Mouse (Mus musculus) intestine, embryonic 16.5 days (tissue): ENCODE data around the gene Anapc16. TPM values are rescaled to one million over a fixed set of nuclear protein-coding genes. Genes with fewer than 3 reads are reported as not detected.

Source experiments
- ATAC-seq: fragments of 200-750 bp; cut with Nextera tagmentation; 2 replicates; pipeline ENCODE4 v1.8.0; 2017; ENCODE audit warnings: moderate TSS enrichment, moderate library complexity
- H3K27ac ChIP-seq: fragments of 300-500 bp; sonication (generic); 2 replicates; pipeline ENCODE4 v1.5.1; 2014; ENCODE audit warnings: mild to moderate bottlenecking, low read length
- H3K27me3 ChIP-seq: fragments of 300-500 bp; sonication (generic); replicated peaks from 2 replicates; pipeline ENCODE4 v1.6.1; 2014; ENCODE audit warnings: low read length, control low read depth, mixed read lengths; ENCODE audit not compliant: control insufficient read depth, insufficient read depth
- H3K36me3 ChIP-seq: fragments of 300-500 bp; sonication (generic); 2 replicates; pipeline ENCODE4 v1.6.1; 2014; ENCODE audit warnings: low read length, control low read depth; ENCODE audit not compliant: control insufficient read depth, insufficient read depth
- H3K4me1 ChIP-seq: fragments of 300-500 bp; sonication (generic); 2 replicates; pipeline ENCODE4 v1.6.1; 2014; ENCODE audit warnings: low read length, control low read depth, mixed read lengths; ENCODE audit not compliant: control insufficient read depth, insufficient read depth
- H3K4me2 ChIP-seq: fragments of 300-500 bp; sonication (generic); 2 replicates; pipeline ENCODE4 v1.6.1; 2014; ENCODE audit warnings: low read depth, low read length, control low read depth
- H3K4me3 ChIP-seq: fragments of 300-500 bp; sonication (generic); 2 replicates; pipeline ENCODE4 v1.5.1; 2014; ENCODE audit warnings: mild to moderate bottlenecking, low read length
- H3K9ac ChIP-seq: fragments of 300-500 bp; sonication (generic); 2 replicates; pipeline ENCODE4 v1.6.1; 2014; ENCODE audit warnings: low read depth, low read length
- H3K9me3 ChIP-seq: fragments of 300-500 bp; sonication (generic); 2 replicates; pipeline ENCODE4 v1.6.1; 2016; ENCODE audit warnings: low read length, control low read depth; ENCODE audit not compliant: control insufficient read depth
- WGBS: fragments of 180-500 bp; shearing (Covaris S2); extraction: QIAGEN DNeasy Blood & Tissue Kit; methylation state at CpG from one replicate; pipeline ENCODE4 v1.1.7; 2014; 5-methylcytosine and 5-hydroxymethylcytosine counted together
- polyA plus RNA-seq: library from polyadenylated mRNA; unstranded; fragments of >200 nt; fragmentation: Nextera tagmentation; extraction: Ambion mirVana; gene quantifications from 2 replicates; pipeline ENCODE4 v1.2.1, GENCODE M21; 2015

Anapc16 gene
- polyA plus RNA-seq, 1 experiment from 2014 or later: 97.8 TPM

GRCm38 (mm10) chr10:59970450-59971062 lies 32.4 kb downstream of the Anapc16 start:
- peak overlapping the region; percentile 88 for H3K4me2 ChIP-seq
- H3K27ac ChIP-seq: peak overlapping the region; percentile 92
- no peaks in the 10 kb centered on the region for H3K27me3 ChIP-seq
- WGBS: 28% methylated on average over 6 of the region's 6 CpGs
- peaks cover 43% of the 10 kb centered on the region for H3K4me1 ChIP-seq
- H3K9ac ChIP-seq: peak overlapping the region; percentile 83
- no peaks in the 10 kb centered on the region for H3K9me3 ChIP-seq
- ATAC-seq: no peak
- no peaks in the 10 kb centered on the region for H3K36me3 ChIP-seq
- H3K4me3 ChIP-seq: peak overlapping the region; percentile 57

GRCm38 (mm10) chr10:59969821-59970449 lies 33.0 kb downstream of the Anapc16 start:
- H3K27me3 ChIP-seq: no peaks in the 10 kb centered on the region
- WGBS: 2% methylated on average over 25 of the region's 25 CpGs
- no peaks in the 10 kb centered on the region for H3K9me3 ChIP-seq
- peak overlapping the region; percentile 57 for H3K4me3 ChIP-seq
- peak; percentile 67 for ATAC-seq
- H3K4me2 ChIP-seq: peak overlapping the region; percentile 88
- H3K9ac ChIP-seq: peak overlapping the region; percentile 83
- peak overlapping the region; percentile 92 for H3K27ac ChIP-seq
- H3K4me1 ChIP-seq: peaks cover 49% of the 10 kb centered on the region
- H3K36me3 ChIP-seq: no peaks in the 10 kb centered on the region

GRCm38 (mm10) chr10:59967309-59967942 lies 35.5 kb downstream of the Anapc16 start:
- Histone ChIP-seq H3K4me1 (peaks cover 44% of the 10 kb centered on the region), H3K36me3 (no peaks in the 10 kb centered on the region), H3K27ac (no peak overlapping the region), H3K9ac (no peak overlapping the region), H3K4me2 (no peak overlapping the region), H3K4me3 (no peak overlapping the region), H3K9me3 (no peaks in the 10 kb centered on the region), H3K27me3 (no peaks in the 10 kb centered on the region)
- no peak for ATAC-seq
- 76% methylated on average over 6 of the region's 6 CpGs for WGBS

- no peak overlapping the region for H3K4me3 ChIP-seq
- no peaks in the 10 kb centered on the region for H3K27me3 ChIP-seq
- H3K4me2 ChIP-seq: no peak overlapping the region
- peaks cover 42% of the 10 kb centered on the region for H3K4me1 ChIP-seq
- H3K36me3 ChIP-seq: no peaks in the 10 kb centered on the region
- no peak overlapping the region for H3K27ac ChIP-seq
- H3K9me3 ChIP-seq: no peaks in the 10 kb centered on the region
- H3K9ac ChIP-seq: no peak overlapping the region
- whole genome bisulfite sequencing: 93% methylated on average over 6 of the region's 6 CpGs
- ATAC-seq: no peak
These were observed 36.2 kb downstream of the Anapc16 start for GRCm38 (mm10) chr10:59966743-59967142.

- no peaks in the 10 kb centered on the region for H3K36me3 ChIP-seq
- no peak for ATAC-seq
- no peak overlapping the region for H3K9ac ChIP-seq
- no peaks in the 10 kb centered on the region for H3K27me3 ChIP-seq
- H3K4me2 ChIP-seq: no peak overlapping the region
- no peak overlapping the region; the same call in 1 of the 2 replicates for H3K27ac ChIP-seq
- 73% methylated on average over 8 of the region's 8 CpGs for WGBS
- H3K4me1 ChIP-seq: peaks cover 36% of the 10 kb centered on the region
- H3K9me3 ChIP-seq: no peaks in the 10 kb centered on the region
- H3K4me3 ChIP-seq: no peak overlapping the region
These were observed 37.1 kb downstream of the Anapc16 start for GRCm38 (mm10) chr10:59965788-59966187.

GRCm38 (mm10) chr10:59965362-59965695 lies 37.6 kb downstream of the Anapc16 start:
- ATAC-seq: no peak
- 27% methylated on average over 9 of the region's 9 CpGs for WGBS

GRCm38 (mm10) chr10:59964504-59965361 lies 38.2 kb downstream of the Anapc16 start:
- H3K9ac ChIP-seq: peak overlapping the region; percentile 41
- no peak overlapping the region for H3K4me3 ChIP-seq
- 11% methylated on average over 18 of the region's 23 CpGs for WGBS

More at GRCm38 (mm10) chr10:59965362-59965695, 37.6 kb downstream of the Anapc16 start:
- Histone ChIP-seq H3K9me3 (no peaks in the 10 kb centered on the region), H3K27ac (peak overlapping the region; percentile 56), H3K36me3 (no peaks in the 10 kb centered on the region), H3K9ac (peak overlapping the region; percentile 41), H3K4me1 (peaks cover 31% of the 10 kb centered on the region), H3K4me2 (no peak overlapping the region; the same call in 1 of the 2 replicates), H3K4me3 (no peak overlapping the region), H3K27me3 (no peaks in the 10 kb centered on the region)

GRCm38 (mm10) chr10:59963609-59964008 lies 39.3 kb downstream of the Anapc16 start:
- no peaks in the 10 kb centered on the region for H3K9me3 ChIP-seq
- no peaks in the 10 kb centered on the region for H3K36me3 ChIP-seq
- no peaks in the 10 kb centered on the region for H3K27me3 ChIP-seq
- no peak overlapping the region for H3K9ac ChIP-seq
- H3K4me1 ChIP-seq: peaks cover 25% of the 10 kb centered on the region
- H3K4me3 ChIP-seq: no peak overlapping the region
- no peak overlapping the region for H3K4me2 ChIP-seq
- WGBS: 67% methylated on average over 2 of the region's 2 CpGs
- H3K27ac ChIP-seq: peak overlapping the region; percentile 20
- ATAC-seq: peak; percentile 34

More at GRCm38 (mm10) chr10:59964504-59965361, 38.2 kb downstream of the Anapc16 start:
- H3K36me3 ChIP-seq: no peaks in the 10 kb centered on the region
- peak overlapping the region; percentile 56 for H3K27ac ChIP-seq
- peak; percentile 62 for ATAC-seq
- H3K9me3 ChIP-seq: no peaks in the 10 kb centered on the region
- no peaks in the 10 kb centered on the region for H3K27me3 ChIP-seq
- peak overlapping the region; percentile 42 for H3K4me2 ChIP-seq
- H3K4me1 ChIP-seq: peaks cover 25% of the 10 kb centered on the region

- Histone ChIP-seq H3K4me2 (no peak overlapping the region), H3K9me3 (no peaks in the 10 kb centered on the region), H3K36me3 (no peaks in the 10 kb centered on the region), H3K9ac (no peak overlapping the region), H3K4me3 (no peak overlapping the region), H3K4me1 (peaks cover 20% of the 10 kb centered on the region), H3K27ac (no peak overlapping the region), H3K27me3 (no peaks in the 10 kb centered on the region)
- 76% methylated on average over 12 of the region's 12 CpGs for WGBS
- ATAC-seq: no peak
These were observed 43.4 kb downstream of the Anapc16 start for GRCm38 (mm10) chr10:59959517-59959916.
